Mouse (Mus musculus) liver, adult 2 months (tissue): ENCODE data around the gene Myl3.

Experiments used
- CTCF ChIP-seq: fragments of 200-500 bp; IDR thresholded peaks from 2 replicates; pipeline ENCODE4 v1.5.1; 2011; ENCODE audit warnings: low read depth, low read length, control low read depth
- POLR2A ChIP-seq: fragments of 200-500 bp; IDR thresholded peaks from 2 replicates; pipeline ENCODE4 v1.6.1; 2011; ENCODE audit warnings: low read length, control low read depth; ENCODE audit not compliant: insufficient read depth; ENCODE audit errors: extremely low read depth

DNA sequence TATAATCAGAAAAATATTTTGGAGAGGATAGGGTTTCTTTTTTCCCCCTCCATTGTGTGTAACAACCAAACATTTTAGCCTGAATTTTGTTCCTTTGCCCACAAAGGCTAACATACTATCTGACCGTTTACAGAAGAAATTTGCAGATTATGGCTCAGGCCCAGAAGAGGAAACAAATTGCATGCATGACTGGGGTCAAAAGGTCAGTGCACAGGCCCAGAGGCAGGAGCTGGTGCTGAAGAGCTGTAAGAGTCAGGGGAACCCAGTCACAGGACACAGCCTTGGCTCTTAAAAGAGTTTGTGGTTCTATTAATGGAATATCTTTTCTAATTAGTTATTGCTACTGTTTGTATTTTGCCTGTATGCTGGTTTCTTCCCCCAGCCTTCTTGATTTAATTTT is 42.0 kb downstream of the Myl3 start:
- TF ChIP-seq CTCF (no peak), POLR2A (no peak)
